Mouse (Mus musculus) heart, embryonic 10.5 days (tissue): ENCODE measurements at regions not wholly inside any gene's neighbourhood (a gene's known extent, or its start where the extent isn't known, plus 50 kb on each side); places are given as distances from the start of the nearest gene placed in this dataset.

Experiments
- DNase-seq: peaks from one replicate; pipeline ENCODE4 v3.0.0-alpha.2; 2017; ENCODE audit warnings: low spot score
- H3K27ac ChIP-seq: fragments of 300-500 bp; sonication (generic); 2 replicates; pipeline ENCODE4 v1.5.1; 2016; ENCODE audit warnings: mild to moderate bottlenecking
- H3K27me3 ChIP-seq: fragments of 300-500 bp; sonication (generic); 2 replicates; pipeline ENCODE4 v1.6.1; 2016; ENCODE audit warnings: mild to moderate bottlenecking; ENCODE audit not compliant: poor library complexity, insufficient read depth, severe bottlenecking
- H3K36me3 ChIP-seq: fragments of 300-500 bp; sonication (generic); 2 replicates; pipeline ENCODE4 v1.6.1; 2016; ENCODE audit warnings: mild to moderate bottlenecking, moderate library complexity
- H3K4me1 ChIP-seq: fragments of 300-500 bp; sonication (generic); 2 replicates; pipeline ENCODE4 v1.6.1; 2016; ENCODE audit warnings: mild to moderate bottlenecking
- H3K4me3 ChIP-seq: fragments of 300-500 bp; sonication (generic); 2 replicates; pipeline ENCODE4 v1.5.1; 2016; ENCODE audit warnings: mild to moderate bottlenecking, moderate library complexity
- H3K9me3 ChIP-seq: fragments of 300-500 bp; sonication (generic); 2 replicates; pipeline ENCODE4 v1.6.1; 2016; ENCODE audit warnings: mild to moderate bottlenecking, moderate library complexity
- WGBS: fragments of 180-500 bp; shearing (Covaris S2); methylation state at CpG from one replicate; pipeline ENCODE4 v1.1.7; 2016; 5-methylcytosine and 5-hydroxymethylcytosine counted together

GRCm38 (mm10) chr7:68918632-68919435 is 169.8 kb upstream of the Arrdc4 start:
- no peaks in the 10 kb centered on the region for H3K4me1 ChIP-seq
- no peaks in the 10 kb centered on the region for H3K36me3 ChIP-seq
- 71% methylated on average over 9 of the region's 9 CpGs for WGBS
- DNase-seq: no peak
- H3K9me3 ChIP-seq: no peaks in the 10 kb centered on the region
- H3K4me3 ChIP-seq: no peak overlapping the region
- no peak overlapping the region for H3K27ac ChIP-seq
- no peaks in the 10 kb centered on the region for H3K27me3 ChIP-seq

GRCm38 (mm10) chr7:68917876-68918200 is 168.8 kb upstream of the Arrdc4 start:
- no peak for DNase-seq

GRCm38 (mm10) chr7:68917137-68917875 is 168.3 kb upstream of the Arrdc4 start:
- no peak for DNase-seq
- peak overlapping the region; percentile 40 for H3K4me3 ChIP-seq
- H3K4me1 ChIP-seq: no peaks in the 10 kb centered on the region
- no peak overlapping the region for H3K27ac ChIP-seq
- WGBS: 38% methylated on average over 21 of the region's 21 CpGs
- no peaks in the 10 kb centered on the region for H3K36me3 ChIP-seq
- H3K9me3 ChIP-seq: no peaks in the 10 kb centered on the region
- no peaks in the 10 kb centered on the region for H3K27me3 ChIP-seq

More at GRCm38 (mm10) chr7:68917876-68918200, 168.8 kb upstream of the Arrdc4 start:
- Histone ChIP-seq H3K27me3 (no peaks in the 10 kb centered on the region), H3K4me1 (no peaks in the 10 kb centered on the region), H3K27ac (no peak overlapping the region), H3K4me3 (no peak overlapping the region), H3K9me3 (no peaks in the 10 kb centered on the region), H3K36me3 (no peaks in the 10 kb centered on the region)
- WGBS: 22% methylated on average over 2 of the region's 2 CpGs

GRCm38 (mm10) chr7:68915976-68916375 is 166.9 kb upstream of the Arrdc4 start:
- WGBS: 90% methylated on average over 9 of the region's 9 CpGs
- Histone ChIP-seq H3K27ac (no peak overlapping the region), H3K9me3 (no peaks in the 10 kb centered on the region), H3K4me1 (no peaks in the 10 kb centered on the region), H3K36me3 (no peaks in the 10 kb centered on the region), H3K27me3 (no peaks in the 10 kb centered on the region), H3K4me3 (no peak overlapping the region)
- no peak for DNase-seq

GRCm38 (mm10) chr7:68914344-68914743 is 165.3 kb upstream of the Arrdc4 start:
- no peak for DNase-seq
- H3K4me1 ChIP-seq: no peaks in the 10 kb centered on the region
- H3K4me3 ChIP-seq: no peak overlapping the region
- H3K36me3 ChIP-seq: no peaks in the 10 kb centered on the region
- 74% methylated on average over 4 of the region's 4 CpGs for WGBS
- H3K9me3 ChIP-seq: no peaks in the 10 kb centered on the region
- no peaks in the 10 kb centered on the region for H3K27me3 ChIP-seq
- no peak overlapping the region for H3K27ac ChIP-seq

GRCm38 (mm10) chr7:68911989-68912655 is 163.1 kb upstream of the Arrdc4 start:
- no peak for DNase-seq
- H3K36me3 ChIP-seq: no peaks in the 10 kb centered on the region
- H3K4me1 ChIP-seq: no peaks in the 10 kb centered on the region
- H3K27ac ChIP-seq: no peak overlapping the region
- WGBS: 68% methylated on average over 6 of the region's 6 CpGs
- no peak overlapping the region for H3K4me3 ChIP-seq
- no peaks in the 10 kb centered on the region for H3K9me3 ChIP-seq
- H3K27me3 ChIP-seq: no peaks in the 10 kb centered on the region

- WGBS: 73% methylated on average over 3 of the region's 3 CpGs
- Histone ChIP-seq H3K4me1 (no peaks in the 10 kb centered on the region), H3K36me3 (no peaks in the 10 kb centered on the region), H3K27me3 (no peaks in the 10 kb centered on the region), H3K9me3 (no peaks in the 10 kb centered on the region), H3K4me3 (no peak overlapping the region), H3K27ac (no peak overlapping the region)
- no peak for DNase-seq
Observed at GRCm38 (mm10) chr7:68911562-68911961, 162.5 kb upstream of the Arrdc4 start.

- no peaks in the 10 kb centered on the region for H3K27me3 ChIP-seq
- no peaks in the 10 kb centered on the region for H3K9me3 ChIP-seq
- no peak overlapping the region for H3K27ac ChIP-seq
- no peak for DNase-seq
- H3K36me3 ChIP-seq: no peaks in the 10 kb centered on the region
- WGBS: 79% methylated on average over 1 of the region's 1 CpGs
- no peaks in the 10 kb centered on the region for H3K4me1 ChIP-seq
- H3K4me3 ChIP-seq: no peak overlapping the region
Observed at GRCm38 (mm10) chr7:68909694-68910093, 160.7 kb upstream of the Arrdc4 start.

GRCm38 (mm10) chr7:68908401-68908834 is 159.4 kb upstream of the Arrdc4 start:
- H3K4me1 ChIP-seq: no peaks in the 10 kb centered on the region

GRCm38 (mm10) chr7:68907867-68908266 is 158.8 kb upstream of the Arrdc4 start:
- no peaks in the 10 kb centered on the region for H3K9me3 ChIP-seq
- no peak overlapping the region for H3K27ac ChIP-seq
- no peaks in the 10 kb centered on the region for H3K36me3 ChIP-seq
- H3K27me3 ChIP-seq: no peaks in the 10 kb centered on the region
- 84% methylated on average over 7 of the region's 7 CpGs for WGBS
- no peaks in the 10 kb centered on the region for H3K4me1 ChIP-seq
- no peak for DNase-seq
- no peak overlapping the region for H3K4me3 ChIP-seq

More at GRCm38 (mm10) chr7:68908401-68908834, 159.4 kb upstream of the Arrdc4 start:
- Histone ChIP-seq H3K9me3 (no peaks in the 10 kb centered on the region), H3K4me3 (no peak overlapping the region), H3K27me3 (no peaks in the 10 kb centered on the region), H3K27ac (no peak overlapping the region), H3K36me3 (no peaks in the 10 kb centered on the region)
- DNase-seq: no peak
- WGBS: 74% methylated on average over 1 of the region's 1 CpGs

GRCm38 (mm10) chr7:68906771-68907395 is 157.8 kb upstream of the Arrdc4 start:
- Histone ChIP-seq H3K4me3 (no peak overlapping the region), H3K4me1 (no peaks in the 10 kb centered on the region), H3K36me3 (no peaks in the 10 kb centered on the region), H3K27me3 (no peaks in the 10 kb centered on the region), H3K9me3 (no peaks in the 10 kb centered on the region), H3K27ac (no peak overlapping the region)
- no peak for DNase-seq
- WGBS: 83% methylated on average over 8 of the region's 8 CpGs

GRCm38 (mm10) chr7:68905793-68906192 is 156.8 kb upstream of the Arrdc4 start:
- no peaks in the 10 kb centered on the region for H3K4me1 ChIP-seq
- 81% methylated on average over 4 of the region's 4 CpGs for WGBS
- H3K27ac ChIP-seq: no peak overlapping the region
- no peaks in the 10 kb centered on the region for H3K27me3 ChIP-seq
- H3K9me3 ChIP-seq: no peaks in the 10 kb centered on the region
- H3K36me3 ChIP-seq: no peaks in the 10 kb centered on the region
- DNase-seq: no peak
- H3K4me3 ChIP-seq: no peak overlapping the region

- Histone ChIP-seq H3K9me3 (no peaks in the 10 kb centered on the region), H3K4me3 (no peak overlapping the region), H3K36me3 (no peaks in the 10 kb centered on the region), H3K27me3 (no peaks in the 10 kb centered on the region), H3K27ac (no peak overlapping the region), H3K4me1 (no peaks in the 10 kb centered on the region)
- DNase-seq: no peak
Observed at GRCm38 (mm10) chr7:68886173-68886572, 137.1 kb upstream of the Arrdc4 start.
